Comparison of ENCODE assay signal across 13 mouse cellular contexts in genomic region chr6:118285246-118285645, GRCm38 (mm10).
"Had no signal": no experiment of that assay in that cellular context is flagged by ENCODE, and none has a peak within 500 bp of the region (broad histone marks: within the 10 kb centered on the region; RNA-seq: fewer than 3 reads in every experiment).

No protein-coding gene starts in this region.

- DNase-seq: lung, adult 18-20 months; lung, embryonic 14.5 days; lung, postnatal 10 days; lung, postnatal 4 days; midbrain, embryonic 14.5 days; retina, postnatal 1 day; right cerebral cortex, adult 18-20 months; right cerebral cortex, postnatal 25 days; right cerebral cortex, postnatal 4 days; spleen, adult 18-20 months; thymus, adult 18-20 months; thymus, postnatal 14 days; thymus, postnatal 36 days had no signal
